Mouse (Mus musculus) MEL (cell line): ENCODE results near the gene Smarcb1. TPM values are rescaled to one million over a fixed set of nuclear protein-coding genes. Genes with fewer than 3 reads are reported as not detected.

ENCODE experiments used
- DNase-seq: peaks from one replicate; pipeline ENCODE4 v3.0.0; 2011; ENCODE audit warnings: low read depth, low spot score
- H3K27ac ChIP-seq: 2 replicates; pipeline ENCODE4 v1.5.1; 2012; ENCODE audit warnings: low read depth, mild to moderate bottlenecking, control low read depth, low read length, moderate library complexity; ENCODE audit not compliant: control insufficient read depth
- H3K27me3 ChIP-seq, 2 experiments: fragments of 150-350 bp in 1 of 2; sonication (generic) in 1 of 2; 2 replicates each; pipeline ENCODE4 v1.6.1; 2012; ENCODE audit warnings: low read length in 2 of 2, mild to moderate bottlenecking in 2 of 2, improper control_type of control experiment in 1 of 2, moderate library complexity in 1 of 2; ENCODE audit not compliant: insufficient read depth in 2 of 2, control insufficient read depth in 1 of 2
- H3K36me3 ChIP-seq, 2 experiments: 2 replicates each; pipeline ENCODE4 v1.6.1; 2012 to 2014; ENCODE audit warnings: low read length in 2 of 2, improper control_type of control experiment in 1 of 2, inconsistent platforms in 1 of 2, mild to moderate bottlenecking in 1 of 2; ENCODE audit not compliant: insufficient read depth in 2 of 2, control insufficient read depth in 1 of 2
- H3K4me1 ChIP-seq, 2 experiments: fragments of 150-350 bp in 1 of 2; sonication (generic) in 1 of 2; 2 replicates each; pipeline ENCODE4 v1.6.1; 2012; ENCODE audit warnings: low read length in 2 of 2, improper control_type of control experiment in 1 of 2, mild to moderate bottlenecking in 1 of 2; ENCODE audit not compliant: insufficient read depth in 2 of 2, control insufficient read depth in 1 of 2
- H3K4me3 ChIP-seq, 2 experiments: fragments of 150-350 bp in 1 of 2; sonication (generic) in 1 of 2; 2 replicates each; pipeline ENCODE4 v1.5.1; 2012; ENCODE audit warnings: low read depth in 2 of 2, low read length in 2 of 2, mild to moderate bottlenecking in 2 of 2, moderate library complexity in 2 of 2, control low read depth in 1 of 2, improper control_type of control experiment in 1 of 2; ENCODE audit not compliant: control insufficient read depth in 1 of 2, insufficient read depth in 1 of 2
- H3K79me2 ChIP-seq: 2 replicates; pipeline ENCODE4 v1.6.1; 2012; ENCODE audit warnings: mild to moderate bottlenecking, low read length, moderate library complexity; ENCODE audit not compliant: control insufficient read depth, poor library complexity, insufficient read depth
- H3K9ac ChIP-seq: 2 replicates; pipeline ENCODE4 v1.6.1; 2012; ENCODE audit warnings: low read depth, mild to moderate bottlenecking, control low read depth, low read length, moderate library complexity; ENCODE audit not compliant: control insufficient read depth, poor library complexity, severe bottlenecking
- H3K9me3 ChIP-seq: fragments of 150-350 bp; sonication (generic); replicated peaks from 2 replicates; pipeline ENCODE4 v1.6.1; 2012; ENCODE audit warnings: mild to moderate bottlenecking, low read length, improper control_type of control experiment, moderate library complexity; ENCODE audit not compliant: insufficient read depth
- BHLHE40 ChIP-seq: IDR thresholded peaks from 2 replicates; pipeline ENCODE4 v1.6.1; 2012; ENCODE audit warnings: low read depth, mild to moderate bottlenecking, inconsistent platforms, low read length, improper control_type of control experiment, borderline replicate concordance
- CHD1 ChIP-seq: IDR thresholded peaks from 2 replicates; pipeline ENCODE4 v1.6.1; 2012; ENCODE audit warnings: low read depth, mild to moderate bottlenecking, inconsistent platforms, low read length, improper control_type of control experiment
- CHD2 ChIP-seq: IDR thresholded peaks from 2 replicates; pipeline ENCODE4 v1.6.1; 2011; ENCODE audit warnings: low read length, improper control_type of control experiment
- ELF1 ChIP-seq: IDR thresholded peaks from 2 replicates; pipeline ENCODE4 v1.6.1; 2014; ENCODE audit warnings: low read depth, mild to moderate bottlenecking, inconsistent platforms, low read length, improper control_type of control experiment, moderate library complexity
- EP300 ChIP-seq, 2 experiments: IDR thresholded peaks; 2 replicates each; pipeline ENCODE4 v1.6.1; 2011; ENCODE audit warnings: improper control_type of control experiment in 2 of 2, low read length in 2 of 2, low read depth in 1 of 2, mild to moderate bottlenecking in 1 of 2
- ETS1 ChIP-seq: IDR thresholded peaks from 2 replicates; pipeline ENCODE4 v1.6.1; 2012; ENCODE audit warnings: low read depth, mild to moderate bottlenecking, inconsistent platforms, low read length, improper control_type of control experiment, moderate library complexity
- GATA1 ChIP-seq: IDR thresholded peaks from 2 replicates; pipeline ENCODE4 v1.6.1; 2011; ENCODE audit warnings: low read depth, low read length, improper control_type of control experiment
- HCFC1 ChIP-seq: IDR thresholded peaks from 2 replicates; pipeline ENCODE4 v1.6.1; 2012; ENCODE audit warnings: low read depth, mild to moderate bottlenecking, inconsistent platforms, low read length, improper control_type of control experiment, moderate library complexity
- JUND ChIP-seq: IDR thresholded peaks from 2 replicates; pipeline ENCODE4 v1.6.1; 2011; ENCODE audit warnings: low read depth, mild to moderate bottlenecking, improper control_type of control experiment, low read length
- KAT2A ChIP-seq: conservative IDR thresholded peaks from 2 replicates; pipeline ENCODE4 v1.6.1; 2012; ENCODE audit warnings: low read depth, low read length, improper control_type of control experiment, inconsistent platforms
- MXI1 ChIP-seq: IDR thresholded peaks from 2 replicates; pipeline ENCODE4 v1.6.1; 2011; ENCODE audit warnings: mild to moderate bottlenecking, low read depth, low read length, improper control_type of control experiment
- MYB ChIP-seq: IDR thresholded peaks from 2 replicates; pipeline ENCODE4 v1.6.1; 2011; ENCODE audit warnings: mild to moderate bottlenecking, low read depth, low read length, improper control_type of control experiment
- MYC ChIP-seq: IDR thresholded peaks from 2 replicates; pipeline ENCODE4 v1.6.1; 2011; ENCODE audit warnings: low read depth, mild to moderate bottlenecking, low read length, improper control_type of control experiment, moderate library complexity
- POLR2A ChIP-seq, 2 experiments: IDR thresholded peaks; 2 replicates each; pipeline ENCODE4 v1.6.1; 2011 to 2012; ENCODE audit warnings: low read length in 2 of 2, mild to moderate bottlenecking in 2 of 2, control low read depth in 1 of 2, improper control_type of control experiment in 1 of 2, low read depth in 1 of 2, moderate library complexity in 1 of 2; ENCODE audit not compliant: control insufficient read depth in 1 of 2, insufficient read depth in 1 of 2, poor library complexity in 1 of 2
- POLR2AphosphoS2 ChIP-seq: IDR thresholded peaks from 2 replicates; pipeline ENCODE4 v1.6.1; 2011; ENCODE audit warnings: low read length, improper control_type of control experiment
- POLR2AphosphoS5 ChIP-seq: IDR thresholded peaks from 2 replicates; pipeline ENCODE4 v1.6.1; 2012; ENCODE audit warnings: low read depth, borderline replicate concordance, mild to moderate bottlenecking, inconsistent platforms, low read length, moderate library complexity, mixed read lengths
- RCOR1 ChIP-seq: IDR thresholded peaks from 2 replicates; pipeline ENCODE4 v1.6.1; 2012; ENCODE audit warnings: low read depth, mild to moderate bottlenecking, inconsistent platforms, low read length, improper control_type of control experiment
- SIN3A ChIP-seq: IDR thresholded peaks from 2 replicates; pipeline ENCODE4 v1.6.1; 2012; ENCODE audit warnings: low read length, improper control_type of control experiment, inconsistent platforms
- TAL1 ChIP-seq: IDR thresholded peaks from 2 replicates; pipeline ENCODE4 v1.6.1; 2012; ENCODE audit warnings: mild to moderate bottlenecking, inconsistent platforms, low read length, moderate library complexity, mixed read lengths
- TBP ChIP-seq: IDR thresholded peaks from 2 replicates; pipeline ENCODE4 v1.8.0; 2011; ENCODE audit warnings: low read depth, low read length, improper control_type of control experiment
- TCF12 ChIP-seq: IDR thresholded peaks from 2 replicates; pipeline ENCODE4 v1.6.1; 2014; ENCODE audit warnings: low read depth, mild to moderate bottlenecking, inconsistent platforms, low read length, improper control_type of control experiment, moderate library complexity
- UBTF ChIP-seq: IDR thresholded peaks from 2 replicates; pipeline ENCODE4 v1.6.1; 2012; ENCODE audit warnings: low read depth, mild to moderate bottlenecking, inconsistent platforms, low read length, improper control_type of control experiment, moderate library complexity, borderline replicate concordance; ENCODE audit not compliant: insufficient read depth
- USF1 ChIP-seq: IDR thresholded peaks from 2 replicates; pipeline ENCODE4 v1.6.1; 2014; ENCODE audit warnings: low read depth, mild to moderate bottlenecking, inconsistent platforms, low read length, improper control_type of control experiment, moderate library complexity
- ZC3H11A ChIP-seq: IDR thresholded peaks from 2 replicates; pipeline ENCODE4 v1.6.1; 2012; ENCODE audit warnings: low read depth, mild to moderate bottlenecking, inconsistent platforms, low read length, improper control_type of control experiment
- ZKSCAN1 ChIP-seq: IDR thresholded peaks from 2 replicates; pipeline ENCODE4 v1.6.1; 2012; ENCODE audit warnings: low read depth, mild to moderate bottlenecking, inconsistent platforms, low read length, improper control_type of control experiment, moderate library complexity
- ZMIZ1 ChIP-seq: IDR thresholded peaks from 2 replicates; pipeline ENCODE4 v1.6.1; 2012; ENCODE audit warnings: low read depth, mild to moderate bottlenecking, inconsistent platforms, low read length, improper control_type of control experiment, moderate library complexity
- ZNF384 ChIP-seq: IDR thresholded peaks from 2 replicates; pipeline ENCODE4 v1.6.1; 2012; ENCODE audit warnings: low read depth, mild to moderate bottlenecking, inconsistent platforms, low read length, improper control_type of control experiment
- polyA plus RNA-seq, 2 experiments: library from polyadenylated mRNA; stranded (reverse) in 1 of 2; unstranded in 1 of 2; fragments of >175 nt in 1 of 2; fragments of >200 nt in 1 of 2; gene quantifications; 2 replicates each; pipeline versions ENCODE4 v1.2.1 to v1.2.4; 2012; ENCODE audit warnings: low replicate concordance in 2 of 2, low read depth in 1 of 2; ENCODE audit not compliant: insufficient read length in 2 of 2, insufficient read depth in 1 of 2, missing spikeins in 1 of 2
- total RNA-seq: library from RNA; depleted of rRNA; stranded (reverse); fragments of 300-350 nt; gene quantifications from 2 replicates; pipeline ENCODE4 v1.2.3, GENCODE M21; 2012

Gene Smarcb1
- total and polyA plus RNA-seq, 3 experiments: 91.8 to 2,689 (median 117) TPM

- Histone ChIP-seq H3K36me3 (peaks cover 0 to 8% of the 10 kb centered on the region in 2 experiments; a peak in 2 of 4 replicates), H3K27me3 (no peaks in the 10 kb centered on the region; a peak in 1 of 4 replicates), H3K4me3 (peak overlapping the region; percentile 49 to 61), H3K9ac (peak overlapping the region; percentile 51), H3K27ac (peak overlapping the region; percentile 73), H3K79me2 (no peaks in the 10 kb centered on the region), H3K9me3 (no peaks in the 10 kb centered on the region), H3K4me1 (peaks cover 3 to 8% of the 10 kb centered on the region in 2 experiments)
- TF ChIP-seq CHD1 (no peak), POLR2A (IDR thresholded peaks at IDR 0.05; ENCODE audit: control insufficient read depth in 1 of 2, insufficient read depth in 1 of 2, low read depth in 1 of 2, low read length in 2 of 2, poor library complexity in 1 of 2) (0 out of 4 replicates have a peak, but pooled peaks of 1 of the 2 experiments have one; percentile 16), POLR2AphosphoS5 (no peak), CHD2 (no peak), EP300 (IDR thresholded peaks at IDR 0.05; ENCODE audit: low read depth in 1 of 2, low read length in 2 of 2) (peak; percentile 76 to 81), ZNF384 (peak; percentile 39; the same call in 1 of the 2 replicates), POLR2AphosphoS2 (no peak), UBTF (no peak), TBP (no peak), SIN3A (no peak; the same call in 1 of the 2 replicates), ETS1 (0 out of 2 replicates have a peak, but pooled peaks have one; percentile 42), RCOR1 (peak; percentile 62; the same call in 1 of the 2 replicates), ZC3H11A (no peak; the same call in 1 of the 2 replicates), ELF1 (no peak), USF1 (no peak), TCF12 (peak; percentile 80), ZMIZ1 (no peak), MYB (no peak), JUND (no peak), KAT2A (no peak), BHLHE40 (no peak), MXI1 (peak; percentile 35), MYC (no peak; the same call in 1 of the 2 replicates), HCFC1 (no peak), ZKSCAN1 (no peak), GATA1 (peak; percentile 91), TAL1 (no peak)
- no peak for DNase-seq
Measured at GRCm38 (mm10) chr10:75872025-75872914, 49.1 kb downstream of the Smarcb1 start.
